Mouse (Mus musculus) limb, embryonic 13.5 days (tissue): ENCODE data around the gene Qprt. TPM values are rescaled to one million over a fixed set of nuclear protein-coding genes. Genes with fewer than 3 reads are reported as not detected.

ENCODE experiments used
- ATAC-seq: fragments of 200-750 bp; cut with Nextera tagmentation; 2 replicates; pipeline ENCODE4 v1.8.0; 2017; ENCODE audit warnings: low read depth, moderate number of reproducible peaks, moderate TSS enrichment; ENCODE audit not compliant: low FRiP score
- H3K27ac ChIP-seq: fragments of 300-500 bp; sonication (generic); 2 replicates; pipeline ENCODE4 v1.5.1; 2015; ENCODE audit warnings: inconsistent platforms, mild to moderate bottlenecking, moderate library complexity
- H3K27me3 ChIP-seq: fragments of 300-500 bp; sonication (generic); 2 replicates; pipeline ENCODE4 v1.6.1; 2015; ENCODE audit warnings: mild to moderate bottlenecking, inconsistent platforms
- H3K36me3 ChIP-seq: fragments of 300-500 bp; sonication (generic); 2 replicates; pipeline ENCODE4 v1.6.1; 2015; ENCODE audit warnings: inconsistent platforms, mild to moderate bottlenecking, moderate library complexity
- H3K4me1 ChIP-seq: fragments of 300-500 bp; sonication (generic); 2 replicates; pipeline ENCODE4 v1.6.1; 2015; ENCODE audit warnings: inconsistent platforms
- H3K4me2 ChIP-seq: fragments of 300-500 bp; sonication (generic); replicated peaks from 2 replicates; pipeline ENCODE4 v1.6.1; 2015; ENCODE audit warnings: inconsistent platforms, mild to moderate bottlenecking, moderate library complexity
- H3K4me3 ChIP-seq: fragments of 300-500 bp; sonication (generic); 2 replicates; pipeline ENCODE4 v1.5.1; 2015; ENCODE audit warnings: moderate library complexity, mild to moderate bottlenecking, inconsistent platforms
- H3K9ac ChIP-seq: fragments of 300-500 bp; sonication (generic); 2 replicates; pipeline ENCODE4 v1.6.1; 2015; ENCODE audit warnings: mild to moderate bottlenecking, inconsistent platforms
- H3K9me3 ChIP-seq: fragments of 300-500 bp; sonication (generic); 2 replicates; pipeline ENCODE4 v1.6.1; 2016; ENCODE audit warnings: inconsistent platforms
- whole genome bisulfite sequencing: fragments of 180-500 bp; shearing (Covaris S2); methylation state at CpG from one replicate; pipeline ENCODE4 v1.1.7; 2015; 5-methylcytosine and 5-hydroxymethylcytosine counted together
- polyA plus RNA-seq: library from polyadenylated mRNA; unstranded; fragments of >200 nt; fragmentation: Nextera tagmentation; extraction: Ambion mirVana; gene quantifications from 2 replicates; pipeline ENCODE4 v1.2.1, GENCODE M21; 2015

Qprt gene
- polyA plus RNA-seq, 1 experiment from 2014 or later, result 3.1 TPM

GRCm38 (mm10) chr7:127121061-127121910 lies 740 bp downstream of the Qprt start:
- Histone ChIP-seq H3K4me3 (peak overlapping the region; percentile 7; the same call in 1 of the 2 replicates), H3K27me3 (peaks cover 44% of the 10 kb centered on the region), H3K4me1 (peaks cover 14% of the 10 kb centered on the region), H3K27ac (no peak overlapping the region), H3K9me3 (peaks cover 8% of the 10 kb centered on the region; the same call in 1 of the 2 replicates), H3K9ac (no peak overlapping the region; the same call in 1 of the 2 replicates), H3K4me2 (peak overlapping the region; percentile 30), H3K36me3 (no peaks in the 10 kb centered on the region)
- WGBS, result 9% methylated on average over 21 of the region's 21 CpGs
- ATAC-seq, result no peak

GRCm38 (mm10) chr7:127118671-127119445 lies 3.2 kb downstream of the Qprt start:
- WGBS, result 66% methylated on average over 14 of the region's 14 CpGs
- H3K4me3 ChIP-seq, result no peak overlapping the region
- H3K36me3 ChIP-seq, result no peaks in the 10 kb centered on the region
- H3K9me3 ChIP-seq, result 0 out of 2 replicates have a peak, but pooled peaks cover under 1% of the 10 kb centered on the region
- peaks cover 44% of the 10 kb centered on the region for H3K27me3 ChIP-seq
- H3K4me2 ChIP-seq, result no peak overlapping the region
- H3K4me1 ChIP-seq, result peaks cover 18% of the 10 kb centered on the region
- ATAC-seq, result no peak
- no peak overlapping the region for H3K27ac ChIP-seq
- H3K9ac ChIP-seq, result no peak overlapping the region

- H3K4me1 ChIP-seq, result peaks cover 22% of the 10 kb centered on the region
- no peak overlapping the region for H3K9ac ChIP-seq
- no peak overlapping the region for H3K27ac ChIP-seq
- H3K9me3 ChIP-seq, result no peaks in the 10 kb centered on the region
- peak; percentile 16; the same call in 1 of the 2 replicates for ATAC-seq
- H3K4me2 ChIP-seq, result no peak overlapping the region
- peaks cover 36% of the 10 kb centered on the region for H3K27me3 ChIP-seq
- H3K4me3 ChIP-seq, result no peak overlapping the region
- 21% methylated on average over 5 of the region's 5 CpGs for WGBS
- H3K36me3 ChIP-seq, result no peaks in the 10 kb centered on the region
Measured at GRCm38 (mm10) chr7:127117948-127118347, 4.1 kb downstream of the Qprt start.

- Histone ChIP-seq H3K27me3 (peaks cover 21% of the 10 kb centered on the region), H3K4me1 (peaks cover 25% of the 10 kb centered on the region), H3K36me3 (no peaks in the 10 kb centered on the region), H3K9me3 (no peaks in the 10 kb centered on the region), H3K9ac (no peak overlapping the region), H3K27ac (no peak overlapping the region), H3K4me3 (no peak overlapping the region), H3K4me2 (no peak overlapping the region)
- ATAC-seq, result no peak
- 61% methylated on average over 11 of the region's 11 CpGs for WGBS
Measured at GRCm38 (mm10) chr7:127116331-127116935, 5.6 kb downstream of the Qprt start.

- no peak overlapping the region for H3K27ac ChIP-seq
Measured at GRCm38 (mm10) chr7:127114920-127115319, 7.1 kb downstream of the Qprt start.

GRCm38 (mm10) chr7:127113614-127114259 lies 8.3 kb downstream of the Qprt start:
- H3K4me3 ChIP-seq, result no peak overlapping the region
- H3K9me3 ChIP-seq, result no peaks in the 10 kb centered on the region
- no peaks in the 10 kb centered on the region for H3K36me3 ChIP-seq
- WGBS, result 56% methylated on average over 11 of the region's 12 CpGs
- no peak overlapping the region for H3K27ac ChIP-seq
- ATAC-seq, result no peak
- H3K4me1 ChIP-seq, result peaks cover 17% of the 10 kb centered on the region
- no peaks in the 10 kb centered on the region for H3K27me3 ChIP-seq
- H3K4me2 ChIP-seq, result no peak overlapping the region
- no peak overlapping the region for H3K9ac ChIP-seq

More at GRCm38 (mm10) chr7:127114920-127115319, 7.1 kb downstream of the Qprt start:
- H3K27me3 ChIP-seq, result peaks cover 6% of the 10 kb centered on the region
- WGBS, result 79% methylated on average over 11 of the region's 11 CpGs
- no peak overlapping the region for H3K9ac ChIP-seq
- H3K36me3 ChIP-seq, result no peaks in the 10 kb centered on the region
- no peaks in the 10 kb centered on the region for H3K9me3 ChIP-seq
- no peak overlapping the region for H3K4me2 ChIP-seq
- peaks cover 17% of the 10 kb centered on the region for H3K4me1 ChIP-seq
- no peak for ATAC-seq
- H3K4me3 ChIP-seq, result no peak overlapping the region

- Histone ChIP-seq H3K9me3 (no peaks in the 10 kb centered on the region), H3K4me2 (no peak overlapping the region), H3K27me3 (no peaks in the 10 kb centered on the region), H3K27ac (no peak overlapping the region), H3K4me1 (peaks cover 17% of the 10 kb centered on the region), H3K36me3 (no peaks in the 10 kb centered on the region), H3K4me3 (no peak overlapping the region), H3K9ac (0 out of 2 replicates have a peak overlapping the region, but pooled peaks have one; percentile 8)
- no peak for ATAC-seq
- 32% methylated on average over 9 of the region's 9 CpGs for WGBS
Measured at GRCm38 (mm10) chr7:127112921-127113597, 9.0 kb downstream of the Qprt start.

GRCm38 (mm10) chr7:127112251-127112841 lies 9.7 kb downstream of the Qprt start:
- Histone ChIP-seq H3K9ac (no peak overlapping the region), H3K9me3 (no peaks in the 10 kb centered on the region), H3K27ac (no peak overlapping the region), H3K36me3 (no peaks in the 10 kb centered on the region), H3K4me1 (peaks cover 10% of the 10 kb centered on the region), H3K4me2 (no peak overlapping the region), H3K4me3 (no peak overlapping the region), H3K27me3 (no peaks in the 10 kb centered on the region)
- ATAC-seq, result no peak
- WGBS, result 73% methylated on average over 12 of the region's 12 CpGs

GRCm38 (mm10) chr7:127111461-127111860 lies 10.6 kb downstream of the Qprt start:
- WGBS, result 45% methylated on average over 6 of the region's 6 CpGs
- no peak overlapping the region for H3K9ac ChIP-seq
- H3K4me2 ChIP-seq, result no peak overlapping the region
- H3K27me3 ChIP-seq, result no peaks in the 10 kb centered on the region
- no peak overlapping the region for H3K27ac ChIP-seq
- H3K4me1 ChIP-seq, result peaks cover 10% of the 10 kb centered on the region
- no peak for ATAC-seq
- H3K4me3 ChIP-seq, result no peak overlapping the region
- no peaks in the 10 kb centered on the region for H3K36me3 ChIP-seq
- H3K9me3 ChIP-seq, result no peaks in the 10 kb centered on the region

GRCm38 (mm10) chr7:127110239-127111007 lies 11.6 kb downstream of the Qprt start:
- ATAC-seq, result peak; percentile 63; the same call in 1 of the 2 replicates
- Histone ChIP-seq H3K4me1 (peaks cover 7% of the 10 kb centered on the region; the same call in 1 of the 2 replicates), H3K9me3 (no peaks in the 10 kb centered on the region), H3K36me3 (no peaks in the 10 kb centered on the region), H3K27ac (no peak overlapping the region), H3K4me2 (no peak overlapping the region), H3K27me3 (no peaks in the 10 kb centered on the region), H3K4me3 (no peak overlapping the region), H3K9ac (no peak overlapping the region)
- 44% methylated on average over 18 of the region's 18 CpGs for WGBS
